ENCODE assay signal across 9 mouse cellular contexts in the genomic region with DNA sequence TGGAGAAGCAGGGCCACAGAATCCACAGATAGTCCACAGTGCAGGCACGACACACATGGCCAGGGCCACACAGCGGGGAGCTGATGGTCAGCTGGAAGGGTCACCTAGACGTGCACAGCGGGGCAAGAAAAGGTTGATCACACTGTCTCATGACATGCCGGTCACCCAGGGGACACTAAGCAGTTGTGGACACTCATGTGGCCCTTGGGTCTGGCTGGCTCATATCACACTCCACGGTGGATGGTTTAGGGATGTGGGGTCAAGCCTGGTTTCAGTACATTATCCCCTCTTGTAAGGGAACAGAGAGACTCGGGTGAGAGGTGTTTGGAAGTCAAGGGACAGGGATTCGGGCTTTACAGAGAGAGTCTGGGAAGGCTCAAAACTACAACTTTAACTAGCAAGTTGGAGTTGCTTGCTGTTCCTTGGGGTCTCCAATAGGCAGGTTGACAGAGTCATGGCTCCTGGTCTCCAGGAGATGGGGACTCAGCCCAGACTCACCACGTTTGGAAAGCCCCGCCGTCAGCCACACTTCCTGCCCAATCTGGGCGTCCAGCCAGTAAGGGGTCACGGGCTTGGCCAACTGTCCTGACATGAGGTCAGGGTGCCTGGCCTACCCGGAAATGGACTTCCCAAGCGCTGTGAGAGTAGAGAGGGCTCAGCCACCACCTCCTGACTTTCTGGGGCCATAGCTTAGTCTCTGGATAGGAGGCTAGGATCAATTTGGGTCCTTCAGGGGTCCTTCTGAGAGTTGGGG. TPM values are rescaled to one million over a fixed set of nuclear protein-coding genes. Genes with fewer than 3 reads are reported as not detected.
DNase-seq lines count a peak whose midpoint lies in the region; ATAC-seq lines count a peak whose summit lies in the region.
"Had no signal": no experiment of that assay in that cellular context is flagged by ENCODE, and none has a peak within 500 bp of the region (broad histone marks: within the 10 kb centered on the region; RNA-seq: fewer than 3 reads in every experiment).

No protein-coding gene starts in this region.

- H3K27me3 ChIP-seq in hindbrain, embryonic 10.5 days (ENCODE audit: insufficient read depth, poor library complexity, severe bottlenecking), result no peaks in the 10 kb centered on the region
- no peaks in the 10 kb centered on the region for H3K27me3 ChIP-seq in midbrain, embryonic 11.5 days (ENCODE audit: control insufficient read depth, insufficient read depth, low read length)
- H3K27me3 ChIP-seq: midbrain, embryonic 12.5 days had no signal

- intact Hi-C loops in gastrocnemius, postnatal 36 days (cut with DNase I), result no loop called here

- ATAC-seq in midbrain, embryonic 11.5 days (ENCODE audit: low FRiP score), result no peak

- peak; percentile 39 to 47 for DNase-seq in spleen, adult 18-20 months
- DNase-seq in spleen, adult 12 weeks (ENCODE audit: low spot score), result no peak
- peak; percentile 55 to 63 for DNase-seq in gastrocnemius, postnatal 36 days
- peak; percentile 92 to 93 for DNase-seq in kidney, postnatal 36 days
- DNase-seq in skeletal muscle tissue, adult 2 months (ENCODE audit: low read depth, low spot score), result peak; percentile 31
- DNase-seq in embryo, embryonic 11 days, result no peak
- no peak for DNase-seq in hindbrain, embryonic 10.5 days (ENCODE audit: low spot score)
- DNase-seq in midbrain, embryonic 11.5 days (ENCODE audit: low spot score, missing footprints), result no peak

- no peaks in the 10 kb centered on the region for H3K36me3 ChIP-seq in hindbrain, embryonic 10.5 days
- H3K36me3 ChIP-seq in midbrain, embryonic 11.5 days (ENCODE audit: control insufficient read depth, insufficient read depth, low read length), result no peaks in the 10 kb centered on the region

- H3K4me3 ChIP-seq in hindbrain, embryonic 10.5 days, result no peak overlapping the region
- H3K4me3 ChIP-seq in midbrain, embryonic 11.5 days (ENCODE audit: low read depth, low read length), result no peak overlapping the region
- H3K4me3 ChIP-seq: midbrain, embryonic 12.5 days had no signal

- no peaks in the 10 kb centered on the region for H3K9me3 ChIP-seq in hindbrain, embryonic 10.5 days
- H3K9me3 ChIP-seq in midbrain, embryonic 11.5 days (ENCODE audit: control insufficient read depth, low read length), result no peaks in the 10 kb centered on the region
- H3K9me3 ChIP-seq: midbrain, embryonic 12.5 days had no signal

- no peak overlapping the region for H3K4me2 ChIP-seq in midbrain, embryonic 11.5 days
- H3K4me2 ChIP-seq: midbrain, embryonic 12.5 days had no signal

- H3K4me1 ChIP-seq in hindbrain, embryonic 10.5 days (replicated peaks), result 0 out of 2 replicates have a peak, but pooled peaks cover 4% of the 10 kb centered on the region
- H3K4me1 ChIP-seq in midbrain, embryonic 11.5 days (ENCODE audit: control insufficient read depth, insufficient read depth, low read length), result no peaks in the 10 kb centered on the region
- H3K4me1 ChIP-seq: midbrain, embryonic 12.5 days had no signal

- H3K9ac ChIP-seq in midbrain, embryonic 11.5 days (ENCODE audit: low read length), result no peak overlapping the region
- H3K9ac ChIP-seq: midbrain, embryonic 12.5 days had no signal

- no peak overlapping the region for H3K27ac ChIP-seq in hindbrain, embryonic 10.5 days
- no peak overlapping the region for H3K27ac ChIP-seq in midbrain, embryonic 11.5 days (ENCODE audit: low read depth, low read length)
- H3K27ac ChIP-seq: midbrain, embryonic 12.5 days had no signal

- WGBS in hindbrain, embryonic 10.5 days, result 80% methylated on average over 15 of the region's 15 CpGs
- 89% methylated on average over 15 of the region's 15 CpGs for WGBS in midbrain, embryonic 11.5 days

RNA-seq across cellular contexts. Expression of gene Pdgfa, which starts 20.4 kb away (rescaled TPM):
- 10 to 100 TPM; 21.9 to 22.1 TPM for total RNA-seq in gastrocnemius, postnatal 36 days (2021)
- 10.4 and 12.8 TPM in 2 replicates for polyA plus RNA-seq in hindbrain, embryonic 10.5 days (2016; fragmentation: Nextera tagmentation; extraction: Ambion mirVana)
- 3.3 and 3.9 TPM in 2 replicates for polyA plus RNA-seq in midbrain, embryonic 11.5 days (2014; fragmentation: Nextera tagmentation; extraction: Ambion mirVana)

Comparison
In these comparisons a context has a peak if more than half of its experiments do, and no peak if none do; other contexts are left out.
1. DNase-seq: peak in spleen, adult 18-20 months (2 of 2), gastrocnemius, postnatal 36 days (2 of 2), kidney, postnatal 36 days (2 of 2) and skeletal muscle tissue, adult 2 months (single experiment); none in spleen, adult 12 weeks (single experiment), embryo, embryonic 11 days (single experiment), hindbrain, embryonic 10.5 days (single experiment) and midbrain, embryonic 11.5 days (single experiment).